ENCODE assay signal across 26 mouse cellular contexts in the genomic region with DNA sequence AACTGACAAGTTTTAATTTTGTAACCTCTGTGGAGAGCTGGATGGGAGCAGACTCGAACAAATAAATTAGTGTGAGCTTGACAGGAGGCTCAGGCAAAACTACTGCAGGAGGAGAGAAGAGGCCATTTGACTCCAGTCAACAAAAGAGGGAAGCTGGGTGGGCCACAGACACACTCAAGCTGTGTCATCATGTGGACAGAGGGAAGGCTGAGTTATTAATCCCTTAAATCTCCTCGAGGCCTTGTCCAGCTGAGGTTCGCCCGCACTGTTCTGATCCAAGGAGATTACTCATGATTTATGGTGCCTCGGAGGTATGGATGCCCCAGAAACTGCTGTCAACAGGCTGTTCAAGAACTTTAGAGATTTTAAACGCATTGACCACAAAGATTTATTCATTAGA.
A peak's percentile ranks its signal among the peaks of the same experiment; 100 is the strongest.
DNase-seq lines count a peak whose midpoint lies in the region; ATAC-seq and TF ChIP-seq lines count a peak whose summit lies in the region.
"Had no signal": no experiment of that assay in that cellular context is flagged by ENCODE, and none has a peak within 500 bp of the region (broad histone marks: within the 10 kb centered on the region; RNA-seq: fewer than 3 reads in every experiment).

No protein-coding gene starts in this region.

- no peak overlapping the region for H3K9ac ChIP-seq in limb, embryonic 11.5 days (ENCODE audit: low read length)
- H3K9ac ChIP-seq: forebrain, postnatal 0 days; liver, embryonic 15.5 days; lung, embryonic 15.5 days had no signal

- H3K36me3 ChIP-seq in limb, embryonic 11.5 days (ENCODE audit: control insufficient read depth, insufficient read depth, low read length), result no peaks in the 10 kb centered on the region
- no peaks in the 10 kb centered on the region for H3K36me3 ChIP-seq in limb, embryonic 10.5 days
- H3K36me3 ChIP-seq in thymus, adult 2 months (ENCODE audit: control insufficient read depth, insufficient read depth, low read length), result no peaks in the 10 kb centered on the region
- H3K36me3 ChIP-seq: forebrain, embryonic 10.5 days; liver, embryonic 15.5 days; lung, embryonic 15.5 days had no signal

- intact Hi-C loops in heart, postnatal 25 days (cut with DNase I), result no loop called here

- WGBS in limb, embryonic 11.5 days, result 49% methylated on average over 6 of the region's 6 CpGs
- WGBS in limb, embryonic 10.5 days, result 54% methylated on average over 6 of the region's 6 CpGs
- 82% methylated on average over 6 of the region's 6 CpGs for WGBS in thymus, adult 2 months

- no peaks in the 10 kb centered on the region for H3K27me3 ChIP-seq in limb, embryonic 11.5 days (ENCODE audit: control insufficient read depth, insufficient read depth, low read length)
- H3K27me3 ChIP-seq in limb, embryonic 10.5 days (ENCODE audit: low read depth, poor library complexity, severe bottlenecking), result no peaks in the 10 kb centered on the region
- no peaks in the 10 kb centered on the region for H3K27me3 ChIP-seq in thymus, adult 2 months (ENCODE audit: control insufficient read depth, insufficient read depth, low read length)
- H3K27me3 ChIP-seq: liver, embryonic 15.5 days; lung, embryonic 15.5 days; megakaryocyte, embryonic 14.5 days had no signal

- no peak overlapping the region for H3K4me3 ChIP-seq in limb, embryonic 11.5 days (ENCODE audit: low read depth, low read length)
- no peak overlapping the region for H3K4me3 ChIP-seq in limb, embryonic 10.5 days
- no peak overlapping the region for H3K4me3 ChIP-seq in thymus, adult 2 months (ENCODE audit: control insufficient read depth, insufficient read depth, low read length)
- H3K4me3 ChIP-seq: forebrain, embryonic 10.5 days; liver, embryonic 15.5 days; lung, embryonic 15.5 days; megakaryocyte, embryonic 14.5 days had no signal

- TF ChIP-seq POLR2A in thymus, adult 2 months (IDR thresholded peaks at IDR 0.05; ENCODE audit: control insufficient read depth, extremely low read depth, insufficient read depth, low read length, poor library complexity), result no peak

- TF ChIP-seq CTCF in thymus, adult 2 months (IDR thresholded peaks at IDR 0.05; ENCODE audit: borderline replicate concordance, control insufficient read depth, extremely low read depth, insufficient read depth, low read length, poor library complexity), result no peak

- H3K4me1 ChIP-seq in limb, embryonic 11.5 days (ENCODE audit: control insufficient read depth, insufficient read depth, low read length), result no peaks in the 10 kb centered on the region
- no peaks in the 10 kb centered on the region for H3K4me1 ChIP-seq in limb, embryonic 10.5 days
- H3K4me1 ChIP-seq in thymus, adult 2 months (replicated peaks; ENCODE audit: control insufficient read depth, insufficient read depth, low read length), result no peaks in the 10 kb centered on the region
- H3K4me1 ChIP-seq: forebrain, embryonic 10.5 days; liver, embryonic 15.5 days; lung, embryonic 15.5 days; megakaryocyte, embryonic 14.5 days had no signal

- H3K9me3 ChIP-seq in limb, embryonic 11.5 days (ENCODE audit: control insufficient read depth, low read length), result no peaks in the 10 kb centered on the region
- H3K9me3 ChIP-seq in limb, embryonic 10.5 days (replicated peaks), result no peaks in the 10 kb centered on the region
- H3K9me3 ChIP-seq: forebrain, embryonic 10.5 days; liver, embryonic 15.5 days; lung, embryonic 15.5 days had no signal

- DNase-seq in adrenal gland, adult 2 months, result peak; percentile 26
- no peak for DNase-seq in adrenal gland, postnatal 4 days (ENCODE audit: low spot score in 2 of 2)
- no peak for DNase-seq in limb, embryonic 11.5 days (ENCODE audit: low spot score)
- DNase-seq in limb, embryonic 10.5 days (ENCODE audit: low spot score), result no peak
- DNase-seq in adrenal gland, postnatal 14 days, result peak; percentile 16
- DNase-seq in mesoderm, embryonic 11.5 days (ENCODE audit: low read depth, low spot score), result peak; percentile 58
- no peak for DNase-seq in heart, postnatal 25 days (ENCODE audit: low spot score)
- no peak for DNase-seq in thymus, adult 2 months
- DNase-seq: cerebellum, adult 18-20 months; cerebellum, postnatal 14 days; forebrain, postnatal 0 days; gastrocnemius, postnatal 14 days; heart, adult 11 months; kidney, postnatal 36 days; layer of hippocampus, adult 9-11 months; liver; lung, postnatal 36 days; right cerebral cortex, postnatal 14 days; thymus, postnatal 25 days had no signal

- H3K27ac ChIP-seq in limb, embryonic 11.5 days (replicated peaks; ENCODE audit: low read depth, low read length), result no peak overlapping the region
- H3K27ac ChIP-seq in limb, embryonic 10.5 days, result no peak overlapping the region
- no peak overlapping the region for H3K27ac ChIP-seq in thymus, adult 2 months (ENCODE audit: control insufficient read depth, insufficient read depth, low read length)
- H3K27ac ChIP-seq: forebrain, embryonic 10.5 days; hindbrain, postnatal 0 days; liver, embryonic 15.5 days; lung, embryonic 15.5 days had no signal

- peak; percentile 44; the same call in 1 of the 2 replicates for ATAC-seq in limb, embryonic 11.5 days (ENCODE audit: insufficient number of reproducible peaks, low FRiP score, low TSS enrichment, low read depth)
- ATAC-seq: forebrain, postnatal 0 days; hindbrain, postnatal 0 days; intestine, postnatal 0 days had no signal

- no peak overlapping the region for H3K4me2 ChIP-seq in limb, embryonic 11.5 days (ENCODE audit: low read depth, severe bottlenecking)
- H3K4me2 ChIP-seq: heart, embryonic 11.5 days; liver, embryonic 15.5 days; lung, embryonic 15.5 days had no signal

Comparison
In these comparisons a context has a peak if more than half of its experiments do, and no peak if none do; other contexts are left out.
1. DNase-seq: peak in adrenal gland, adult 2 months (single experiment), adrenal gland, postnatal 14 days (single experiment) and mesoderm, embryonic 11.5 days (single experiment); none in adrenal gland, postnatal 4 days (0 of 2), limb, embryonic 11.5 days (single experiment), limb, embryonic 10.5 days (single experiment), heart, postnatal 25 days (single experiment) and thymus, adult 2 months (single experiment).